ENCODE assay signal across 8 mouse cellular contexts in genomic region chr5:9265586-9266279, GRCm38 (mm10). TPM values are rescaled to one million over a fixed set of nuclear protein-coding genes. Genes with fewer than 3 reads are reported as not detected.
DNase-seq lines count a peak whose midpoint lies in the region; ATAC-seq and TF ChIP-seq lines count a peak whose summit lies in the region.

Gene 9330182L06Rik, plus strand, starts transcription at chr5:9266118.

- 1% methylated on average over 39 of the region's 47 CpGs for WGBS in forebrain, embryonic 11.5 days
- 1% methylated on average over 22 of the region's 47 CpGs for WGBS in hindbrain, embryonic 11.5 days
- WGBS in lung, adult 2 months, result 1% methylated on average over 47 of the region's 47 CpGs

- H3K4me3 ChIP-seq in ES-E14 (ENCODE audit: insufficient read depth in 1 of 2, low read depth in 1 of 2, low read length in 2 of 2, poor library complexity in 1 of 2, severe bottlenecking in 1 of 2), result peak within 1 kb of the TSS; percentile 70 to 76
- H3K4me3 ChIP-seq in forebrain, embryonic 11.5 days (ENCODE audit: low read depth, low read length), result peak within 1 kb of the TSS; percentile 67
- peak within 1 kb of the TSS; percentile 55 for H3K4me3 ChIP-seq in hindbrain, embryonic 11.5 days (ENCODE audit: low read depth, low read length)
- H3K4me3 ChIP-seq in lung, adult 2 months (replicated peaks; ENCODE audit: extremely low read depth, low read depth, low read length), result peak within 1 kb of the TSS; percentile 78

- TF ChIP-seq POLR2A in brain, embryonic 14.5 days (IDR thresholded peaks at IDR 0.05; ENCODE audit: borderline replicate concordance, extremely low read depth, insufficient read depth, insufficient read length, poor library complexity, severe bottlenecking), result peak; percentile 60
- TF ChIP-seq POLR2A in lung, adult 2 months (IDR thresholded peaks at IDR 0.05; ENCODE audit: borderline replicate concordance, extremely low read depth, low read depth, low read length), result peak; percentile 51; the same call in 1 of the 2 replicates

- peak; percentile 92 for ATAC-seq in forebrain, embryonic 11.5 days (replicated peaks; ENCODE audit: low FRiP score)
- ATAC-seq in hindbrain, embryonic 11.5 days (ENCODE audit: low FRiP score), result peak; percentile 93

- H3K4me1 ChIP-seq in ES-E14 (ENCODE audit: control insufficient read depth in 2 of 2, insufficient read depth in 2 of 2, low read length in 2 of 2, poor library complexity in 1 of 2), result no peaks in the 10 kb centered on the region
- 0 out of 2 replicates have a peak, but pooled peaks cover 2% of the 10 kb centered on the region for H3K4me1 ChIP-seq in forebrain, embryonic 11.5 days (replicated peaks; ENCODE audit: control insufficient read depth, insufficient read depth, low read length)
- H3K4me1 ChIP-seq in hindbrain, embryonic 11.5 days (replicated peaks; ENCODE audit: control insufficient read depth, insufficient read depth, low read length), result no peaks in the 10 kb centered on the region
- H3K4me1 ChIP-seq in lung, adult 2 months (ENCODE audit: control insufficient read depth, insufficient read depth, low read length), result 0 out of 2 replicates have a peak, but pooled peaks cover 2% of the 10 kb centered on the region

- no peaks in the 10 kb centered on the region for H3K9me3 ChIP-seq in ES-E14 (ENCODE audit: control insufficient read depth, insufficient read depth, low read depth, low read length)
- H3K9me3 ChIP-seq in forebrain, embryonic 11.5 days (ENCODE audit: control insufficient read depth, low read length), result no peaks in the 10 kb centered on the region
- no peaks in the 10 kb centered on the region for H3K9me3 ChIP-seq in hindbrain, embryonic 11.5 days (ENCODE audit: control insufficient read depth, low read length)

- TF ChIP-seq CTCF in brain, embryonic 14.5 days (IDR thresholded peaks at IDR 0.05; ENCODE audit: borderline replicate concordance, extremely low read depth, insufficient read depth, insufficient read length), result peak; percentile 11; the same call in 1 of the 2 replicates
- no peak for TF ChIP-seq CTCF in lung, adult 2 months (IDR thresholded peaks at IDR 0.05; ENCODE audit: insufficient read depth, low read length)

- no peaks in the 10 kb centered on the region for H3K36me3 ChIP-seq in ES-E14 (ENCODE audit: control insufficient read depth, insufficient read depth, low read length, poor library complexity, severe bottlenecking)
- H3K36me3 ChIP-seq in forebrain, embryonic 11.5 days (ENCODE audit: control insufficient read depth, insufficient read depth, low read length), result no peaks in the 10 kb centered on the region
- H3K36me3 ChIP-seq in hindbrain, embryonic 11.5 days (ENCODE audit: control insufficient read depth, insufficient read depth, low read length), result no peaks in the 10 kb centered on the region

- in situ Hi-C loops in ES-E14 (cut with MboI; ENCODE audit: low sequenced_read_pairs in 2 of 2, unreplicated experiment in 2 of 2), result no loop called here

- H3K27me3 ChIP-seq in forebrain, embryonic 11.5 days (ENCODE audit: control insufficient read depth, insufficient read depth, low read length), result peaks cover 2% of the 10 kb centered on the region; the same call in 1 of the 2 replicates
- H3K27me3 ChIP-seq in hindbrain, embryonic 11.5 days (ENCODE audit: control insufficient read depth, insufficient read depth, low read length), result no peaks in the 10 kb centered on the region

- peak; percentile 35 for DNase-seq in ES-E14 (ENCODE audit: low read depth, low spot score)
- peak; percentile 87 for DNase-seq in brain, embryonic 14.5 days (ENCODE audit: low read depth)
- peak; percentile 81 for DNase-seq in forebrain, embryonic 11.5 days (ENCODE audit: low spot score)
- DNase-seq in hindbrain, embryonic 11.5 days (ENCODE audit: low spot score), result peak; percentile 73
- peak; percentile 75 for DNase-seq in layer of hippocampus, adult 9-11 months
- peak; percentile 43 for DNase-seq in lung, adult 2 months
- DNase-seq in ovary, adult 18-20 months (ENCODE audit: low spot score), result peak; percentile 39
- peak; percentile 15 for DNase-seq in urinary bladder, postnatal 25 days (ENCODE audit: low spot score)

- peak within 1 kb of the TSS; percentile 68 for H3K9ac ChIP-seq in ES-E14 (ENCODE audit: insufficient read depth, low read depth, low read length, poor library complexity, severe bottlenecking)
- H3K9ac ChIP-seq in forebrain, embryonic 11.5 days (ENCODE audit: low read length), result peak within 1 kb of the TSS; percentile 85
- peak within 1 kb of the TSS; percentile 80 for H3K9ac ChIP-seq in hindbrain, embryonic 11.5 days (ENCODE audit: low read depth, low read length)

- no peak within 1 kb of the TSS for H3K27ac ChIP-seq in ES-E14 (ENCODE audit: insufficient read depth, low read depth, low read length, poor library complexity, severe bottlenecking)
- peak within 1 kb of the TSS; percentile 31; the same call in 1 of the 2 replicates for H3K27ac ChIP-seq in forebrain, embryonic 11.5 days (ENCODE audit: low read depth, low read length)
- H3K27ac ChIP-seq in hindbrain, embryonic 11.5 days (ENCODE audit: low read depth, low read length), result peak within 1 kb of the TSS; percentile 78

- H3K4me2 ChIP-seq in forebrain, embryonic 11.5 days (ENCODE audit: low read depth, low read length, severe bottlenecking), result peak within 1 kb of the TSS; percentile 92
- H3K4me2 ChIP-seq in hindbrain, embryonic 11.5 days (replicated peaks; ENCODE audit: low read depth, low read length), result peak within 1 kb of the TSS; percentile 71

TF ChIP-seq in ES-E14, 5 proteins besides CTCF, POLR2A, EP300 and RAD21:
- TF ChIP-seq ZC3H11A (IDR thresholded peaks at IDR 0.05; ENCODE audit: borderline replicate concordance, low read depth, low read length) (no peak), CHD2 (IDR thresholded peaks at IDR 0.05; ENCODE audit: low read depth, low read length) (no peak), ZNF384 (IDR thresholded peaks at IDR 0.05; ENCODE audit: low read depth, low read length) (no peak), MAFK (IDR thresholded peaks at IDR 0.05; ENCODE audit: insufficient read depth, low read depth, low read length) (no peak)

RNA-seq across cellular contexts. Expression of gene 9330182L06Rik, which starts in this region (rescaled TPM):
- 1.2 and 1.8 TPM in 2 replicates for total RNA-seq in ES-E14 (2012; rRNA removed)
- 15.6 and 25.1 TPM in 2 replicates for polyA plus RNA-seq in brain, embryonic 14.5 days (2012; rRNA removed)
- polyA plus RNA-seq in forebrain, embryonic 11.5 days (2014; fragmentation: Nextera tagmentation; extraction: Ambion mirVana), result 4.5 and 5.1 TPM in 2 replicates
- polyA plus RNA-seq in hindbrain, embryonic 11.5 days (2014; fragmentation: Nextera tagmentation; extraction: Ambion mirVana), result 10.1 and 12.4 TPM in 2 replicates
- polyA plus RNA-seq in lung, adult 2 months (2012; rRNA removed), result 2.4 TPM in 2 replicates

Comparison
In these comparisons a context has a peak if more than half of its experiments do, and no peak if none do; other contexts are left out.
1. DNase-seq: peak in every context shown above with its lines; median percentile 87 in brain, embryonic 14.5 days; 81 in forebrain, embryonic 11.5 days; 75 in layer of hippocampus, adult 9-11 months; 73 in hindbrain, embryonic 11.5 days; 43 in lung, adult 2 months; 39 in ovary, adult 18-20 months; 35 in ES-E14; 15 in urinary bladder, postnatal 25 days.